Mouse (Mus musculus) neural tube, embryonic 15.5 days (tissue): ENCODE data around the gene Fam171a2. TPM values are rescaled to one million over a fixed set of nuclear protein-coding genes. Genes with fewer than 3 reads are reported as not detected.

Source experiments
- ATAC-seq: fragments of 200-750 bp; cut with Nextera tagmentation; 2 replicates; pipeline ENCODE4 v1.8.0; 2017; ENCODE audit warnings: mild to moderate bottlenecking, moderate TSS enrichment, moderate library complexity; ENCODE audit not compliant: low FRiP score
- H3K27ac ChIP-seq: fragments of 300-500 bp; sonication (generic); replicated peaks from 2 replicates; pipeline ENCODE4 v1.5.1; 2015; ENCODE audit warnings: mild to moderate bottlenecking, inconsistent platforms
- H3K27me3 ChIP-seq: fragments of 300-500 bp; sonication (generic); replicated peaks from 2 replicates; pipeline ENCODE4 v1.6.1; 2015; ENCODE audit warnings: inconsistent platforms
- H3K36me3 ChIP-seq: fragments of 300-500 bp; sonication (generic); 2 replicates; pipeline ENCODE4 v1.6.1; 2015; ENCODE audit warnings: inconsistent platforms
- H3K4me1 ChIP-seq: fragments of 300-500 bp; sonication (generic); 2 replicates; pipeline ENCODE4 v1.6.1; 2015; ENCODE audit warnings: inconsistent platforms
- H3K4me2 ChIP-seq: fragments of 300-500 bp; sonication (generic); 2 replicates; pipeline ENCODE4 v1.6.1; 2015; ENCODE audit warnings: inconsistent platforms, mild to moderate bottlenecking, moderate library complexity
- H3K4me3 ChIP-seq: fragments of 300-500 bp; sonication (generic); replicated peaks from 2 replicates; pipeline ENCODE4 v1.5.1; 2015; ENCODE audit warnings: mild to moderate bottlenecking, inconsistent platforms
- H3K9ac ChIP-seq: fragments of 300-500 bp; sonication (generic); replicated peaks from 2 replicates; pipeline ENCODE4 v1.6.1; 2015; ENCODE audit warnings: mild to moderate bottlenecking, inconsistent platforms
- H3K9me3 ChIP-seq: fragments of 300-500 bp; sonication (generic); replicated peaks from 2 replicates; pipeline ENCODE4 v1.6.1; 2016; ENCODE audit warnings: inconsistent platforms
- WGBS: fragments of 180-500 bp; shearing (Covaris S2); methylation state at CpG from one replicate; pipeline ENCODE4 v1.1.7; 2015; ENCODE audit warnings: mixed read lengths; 5-methylcytosine and 5-hydroxymethylcytosine counted together
- polyA plus RNA-seq: library from polyadenylated mRNA; unstranded; fragments of >200 nt; fragmentation: Nextera tagmentation; extraction: Ambion mirVana; gene quantifications from 2 replicates; pipeline ENCODE4 v1.2.1, GENCODE M21; 2015

Gene Fam171a2
- polyA plus RNA-seq, 1 experiment from 2014 or later, result 28.3 TPM

DNA sequence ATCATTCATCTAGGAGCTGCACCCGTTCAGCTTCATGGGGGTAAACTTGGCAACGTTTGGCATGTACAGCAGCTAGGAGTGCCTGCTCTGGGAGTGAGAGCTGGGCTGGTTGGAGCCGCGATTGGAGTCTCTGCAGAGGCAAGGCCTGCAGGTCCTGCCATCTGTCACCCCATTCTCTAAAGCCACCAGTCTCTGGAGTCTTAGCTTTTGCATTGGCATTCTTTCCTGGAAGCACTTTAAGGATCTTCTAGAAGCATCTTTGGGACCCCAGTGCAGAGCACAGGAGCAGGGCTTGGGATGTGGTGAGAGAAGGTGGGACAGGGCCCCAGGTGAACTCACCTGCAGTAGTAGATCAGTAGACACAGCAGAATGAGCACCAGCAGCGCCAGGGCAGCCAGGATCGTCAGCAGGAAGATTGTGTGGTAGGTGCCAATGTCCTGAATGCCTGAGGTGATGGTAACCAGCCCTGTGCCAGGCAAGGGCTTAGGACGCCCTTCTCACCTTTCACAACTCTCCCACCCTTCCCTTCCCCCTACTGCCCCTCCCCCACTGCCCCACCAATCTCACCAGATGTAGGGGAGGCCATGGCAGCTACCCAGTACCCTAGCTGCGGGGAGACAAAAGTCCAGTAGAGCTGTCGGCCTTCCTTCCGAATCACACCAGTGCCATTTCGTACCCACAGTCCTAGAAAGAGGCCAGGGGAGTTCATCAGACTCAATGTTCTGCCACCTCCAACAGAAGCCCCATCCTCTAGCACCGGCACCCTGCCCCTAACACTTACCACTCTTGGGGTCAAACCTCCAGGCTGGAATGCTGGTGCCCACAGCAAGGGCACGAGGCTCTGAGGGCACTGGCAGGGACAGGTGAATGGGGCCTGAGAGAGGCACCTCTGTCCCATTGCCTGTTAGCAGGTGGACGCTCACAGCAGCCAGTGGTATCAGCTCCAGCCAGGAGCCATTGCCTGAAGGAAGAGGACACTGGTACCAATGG, 8.1 kb downstream of the Fam171a2 start:
- Histone ChIP-seq H3K36me3 (peaks cover 77% of the 10 kb centered on the region), H3K27me3 (no peaks in the 10 kb centered on the region), H3K4me3 (no peak overlapping the region), H3K9ac (no peak overlapping the region), H3K4me2 (no peak overlapping the region), H3K27ac (no peak overlapping the region), H3K4me1 (peaks cover 40% of the 10 kb centered on the region), H3K9me3 (no peaks in the 10 kb centered on the region)
- ATAC-seq, result no peak
- WGBS, result 73% methylated on average over 14 of the region's 14 CpGs

DNA sequence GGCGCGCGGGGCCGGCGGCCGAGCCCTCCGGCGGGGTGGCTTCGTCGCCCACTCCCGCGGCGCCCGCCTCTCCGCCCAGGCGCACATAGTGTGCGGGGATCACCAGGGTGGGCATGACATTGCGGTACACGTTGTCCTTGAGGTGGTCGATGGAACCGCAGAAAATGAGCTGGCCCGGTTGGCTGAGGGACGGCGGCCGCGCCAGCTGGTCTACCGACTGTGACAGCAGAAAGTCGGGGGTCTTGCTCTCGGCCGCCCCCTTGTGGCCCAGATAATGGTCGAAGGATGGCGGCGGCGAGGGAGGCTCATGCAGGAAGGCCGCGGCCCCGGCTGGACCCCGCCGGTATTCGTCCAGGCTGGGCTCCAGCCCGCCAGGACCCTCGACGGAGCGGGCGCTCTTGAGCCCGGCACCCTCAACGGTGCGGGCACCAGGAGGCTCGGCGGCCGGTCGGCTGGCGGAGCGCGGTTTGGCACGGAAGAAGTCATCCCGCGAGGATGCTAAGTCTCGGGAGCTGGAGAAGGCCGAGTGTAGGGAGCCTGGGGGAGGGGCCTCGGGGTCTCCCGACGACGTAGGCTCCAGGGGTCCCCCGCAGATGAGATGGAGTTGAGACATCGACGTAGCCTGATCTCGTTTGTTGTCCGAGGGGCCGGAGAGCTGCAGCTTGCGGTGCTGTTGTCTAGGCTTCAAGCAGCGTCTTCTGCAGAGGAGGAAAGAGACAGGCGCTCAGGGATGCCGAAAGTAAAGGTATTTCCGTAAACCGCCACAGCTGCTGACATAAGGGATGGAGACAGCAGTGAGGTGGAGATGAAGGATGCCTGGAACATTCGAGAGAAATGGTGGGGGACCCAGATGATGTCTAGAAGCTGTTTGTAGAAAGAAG, 9.0 kb downstream of the Fam171a2 start:
- Histone ChIP-seq H3K9ac (peak overlapping the region; percentile 43; the same call in 1 of the 2 replicates), H3K4me2 (peak overlapping the region; percentile 57), H3K27me3 (no peaks in the 10 kb centered on the region), H3K27ac (peak overlapping the region; percentile 38), H3K4me3 (peak overlapping the region; percentile 33), H3K4me1 (peaks cover 40% of the 10 kb centered on the region), H3K36me3 (peaks cover 76% of the 10 kb centered on the region), H3K9me3 (no peaks in the 10 kb centered on the region)
- 10% methylated on average over 77 of the region's 77 CpGs for WGBS
- ATAC-seq, result 0 out of 2 replicates have a peak, but pooled peaks have one; percentile 9

DNA sequence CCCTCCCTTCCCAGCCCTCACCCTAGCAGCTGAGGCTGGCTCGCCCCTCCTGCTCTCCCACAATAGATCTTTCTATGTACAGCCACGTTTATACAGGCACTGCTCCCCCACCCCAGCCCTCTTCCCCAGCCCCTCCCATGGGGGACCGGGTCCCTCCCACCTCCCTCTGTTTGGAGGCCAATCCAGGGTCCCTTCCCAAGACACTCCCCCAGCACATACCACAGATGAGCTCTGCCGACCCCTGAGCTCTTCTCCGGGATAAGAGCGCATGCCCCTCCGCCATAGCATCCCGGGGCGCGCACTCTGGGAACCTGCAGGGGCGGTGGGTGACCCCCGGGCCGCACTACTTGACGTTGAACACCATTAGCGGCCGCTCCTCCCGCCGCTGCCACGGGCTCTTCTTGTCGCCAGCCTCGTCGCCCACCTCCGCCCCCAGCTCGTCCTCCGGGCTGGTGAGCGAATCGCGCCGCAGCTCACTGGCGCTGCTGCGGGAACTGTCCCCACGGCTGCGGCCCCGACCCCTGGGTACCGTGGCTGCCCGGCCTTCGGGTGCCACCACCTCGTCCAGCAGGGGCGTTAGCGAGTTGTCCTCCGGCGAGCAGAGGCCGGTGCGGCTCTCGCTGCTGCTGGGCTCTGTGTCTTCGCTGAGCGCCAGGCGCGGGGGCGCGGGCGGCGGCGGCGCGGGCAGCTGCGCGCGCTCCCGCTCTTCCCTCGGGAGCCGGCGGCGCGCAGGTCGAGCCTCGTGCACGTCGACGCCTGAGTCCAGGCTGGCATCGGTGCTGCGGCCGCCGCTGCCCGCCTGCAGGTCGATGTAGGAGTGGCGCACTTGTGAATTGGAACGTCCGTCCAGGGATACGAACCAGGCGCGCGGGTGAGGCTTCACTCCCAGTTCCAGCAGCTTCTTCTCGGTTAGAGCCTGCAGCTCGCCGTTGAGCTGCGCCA, 10.1 kb downstream of the Fam171a2 start:
- no peaks in the 10 kb centered on the region for H3K27me3 ChIP-seq
- peak overlapping the region; percentile 33 for H3K4me3 ChIP-seq
- H3K27ac ChIP-seq, result peak overlapping the region; percentile 38; the same call in 1 of the 2 replicates
- H3K36me3 ChIP-seq, result peaks cover 72% of the 10 kb centered on the region
- peak overlapping the region; percentile 57 for H3K4me2 ChIP-seq
- peak; percentile 15; the same call in 1 of the 2 replicates for ATAC-seq
- 4% methylated on average over 81 of the region's 87 CpGs for WGBS
- H3K4me1 ChIP-seq, result peaks cover 47% of the 10 kb centered on the region
- H3K9me3 ChIP-seq, result no peaks in the 10 kb centered on the region
- peak overlapping the region; percentile 43 for H3K9ac ChIP-seq

DNA sequence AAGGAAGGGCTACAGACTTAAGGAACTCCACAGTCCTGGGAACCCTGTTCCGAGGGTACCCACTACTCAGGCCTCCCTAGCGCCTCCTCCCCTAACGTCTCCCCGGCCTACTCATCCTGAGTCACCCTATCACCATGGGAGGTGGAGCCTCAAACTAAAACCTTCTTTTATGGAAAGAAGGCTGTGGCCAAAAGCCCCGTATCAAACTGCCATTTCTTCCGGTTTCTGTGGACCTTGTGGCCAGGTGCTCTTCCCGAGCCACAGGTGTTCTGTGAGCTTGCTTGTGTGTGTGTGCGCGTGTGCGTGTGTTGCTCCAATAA, 11.1 kb downstream of the Fam171a2 start:
- 89% methylated on average over 10 of the region's 10 CpGs for WGBS
- Histone ChIP-seq H3K9ac (no peak overlapping the region), H3K36me3 (peaks cover 65% of the 10 kb centered on the region), H3K9me3 (no peaks in the 10 kb centered on the region), H3K4me2 (no peak overlapping the region), H3K4me3 (no peak overlapping the region), H3K27ac (no peak overlapping the region), H3K27me3 (no peaks in the 10 kb centered on the region), H3K4me1 (peaks cover 55% of the 10 kb centered on the region)
- no peak for ATAC-seq

DNA sequence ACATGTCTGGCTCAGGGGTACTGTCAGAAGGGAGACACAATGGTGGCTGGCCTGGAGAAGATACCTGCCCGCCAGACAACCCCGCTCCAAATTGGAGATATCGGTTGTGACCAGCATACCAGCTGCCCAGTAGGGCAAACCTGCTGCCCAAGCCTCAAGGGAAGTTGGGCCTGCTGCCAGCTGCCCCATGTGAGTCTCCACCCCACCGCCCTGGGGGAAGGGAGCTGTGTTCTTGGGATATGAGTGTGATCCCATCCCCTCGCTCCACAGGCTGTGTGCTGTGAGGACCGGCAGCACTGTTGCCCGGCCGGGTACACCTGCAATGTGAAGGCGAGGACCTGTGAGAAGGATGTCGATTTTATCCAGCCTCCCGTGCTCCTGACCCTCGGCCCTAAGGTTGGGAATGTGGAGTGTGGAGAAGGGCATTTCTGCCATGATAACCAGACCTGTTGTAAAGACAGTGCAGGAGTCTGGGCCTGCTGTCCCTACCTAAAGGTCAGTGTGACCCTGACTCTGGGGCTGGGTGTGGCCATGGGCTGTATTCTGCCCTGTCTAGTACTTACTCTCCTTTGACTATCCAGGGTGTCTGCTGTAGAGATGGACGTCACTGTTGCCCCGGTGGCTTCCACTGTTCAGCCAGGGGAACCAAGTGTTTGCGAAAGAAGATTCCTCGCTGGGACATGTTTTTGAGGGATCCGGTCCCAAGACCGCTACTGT, 11.6 kb downstream of the Fam171a2 start:
- no peak overlapping the region for H3K27ac ChIP-seq
- peaks cover 59% of the 10 kb centered on the region for H3K36me3 ChIP-seq
- no peaks in the 10 kb centered on the region for H3K27me3 ChIP-seq
- H3K4me1 ChIP-seq, result peaks cover 60% of the 10 kb centered on the region
- H3K4me2 ChIP-seq, result no peak overlapping the region
- H3K9ac ChIP-seq, result no peak overlapping the region
- no peak for ATAC-seq
- H3K4me3 ChIP-seq, result no peak overlapping the region
- no peaks in the 10 kb centered on the region for H3K9me3 ChIP-seq
- WGBS, result 85% methylated on average over 18 of the region's 18 CpGs

DNA sequence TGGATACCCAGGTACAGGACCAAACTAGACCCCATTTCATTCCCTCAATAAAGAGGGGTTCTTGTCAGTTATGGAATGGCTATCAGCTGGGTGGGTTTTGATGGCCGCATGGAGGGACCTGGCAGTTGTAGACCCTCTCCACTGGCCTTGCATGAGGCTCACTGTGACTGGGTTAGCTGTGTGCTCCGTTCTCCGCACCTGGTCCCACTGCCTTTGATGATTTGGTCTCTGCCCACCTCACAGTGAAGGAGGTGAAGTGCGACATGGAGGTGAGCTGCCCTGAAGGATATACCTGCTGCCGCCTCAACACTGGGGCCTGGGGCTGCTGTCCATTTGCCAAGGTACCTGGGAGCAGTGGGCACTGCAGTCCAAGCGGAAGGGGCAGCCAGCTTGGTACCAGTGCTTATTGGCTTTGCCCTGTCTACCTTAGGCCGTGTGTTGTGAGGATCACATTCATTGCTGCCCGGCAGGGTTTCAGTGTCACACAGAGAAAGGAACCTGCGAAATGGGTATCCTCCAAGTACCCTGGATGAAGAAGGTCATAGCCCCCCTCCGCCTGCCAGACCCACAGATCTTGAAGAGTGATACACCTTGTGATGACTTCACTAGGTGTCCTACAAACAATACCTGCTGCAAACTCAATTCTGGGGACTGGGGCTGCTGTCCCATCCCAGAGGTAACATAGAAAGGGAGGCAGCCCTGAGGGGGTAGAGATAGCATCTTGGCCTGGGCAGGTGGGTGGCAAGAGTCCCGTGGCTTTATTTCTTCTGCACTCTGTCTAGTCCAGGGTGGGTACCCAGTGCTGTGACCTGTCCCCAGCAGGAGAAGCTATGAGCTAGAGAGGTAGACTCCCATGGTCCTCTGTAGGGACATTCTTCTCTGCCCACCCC, 12.4 kb downstream of the Fam171a2 start:
- WGBS, result 92% methylated on average over 11 of the region's 11 CpGs
- H3K4me3 ChIP-seq, result no peak overlapping the region
- no peak overlapping the region for H3K9ac ChIP-seq
- H3K36me3 ChIP-seq, result peaks cover 51% of the 10 kb centered on the region
- H3K4me2 ChIP-seq, result no peak overlapping the region
- no peaks in the 10 kb centered on the region for H3K9me3 ChIP-seq
- H3K27ac ChIP-seq, result no peak overlapping the region
- no peak for ATAC-seq
- no peaks in the 10 kb centered on the region for H3K27me3 ChIP-seq
- H3K4me1 ChIP-seq, result peaks cover 63% of the 10 kb centered on the region

DNA sequence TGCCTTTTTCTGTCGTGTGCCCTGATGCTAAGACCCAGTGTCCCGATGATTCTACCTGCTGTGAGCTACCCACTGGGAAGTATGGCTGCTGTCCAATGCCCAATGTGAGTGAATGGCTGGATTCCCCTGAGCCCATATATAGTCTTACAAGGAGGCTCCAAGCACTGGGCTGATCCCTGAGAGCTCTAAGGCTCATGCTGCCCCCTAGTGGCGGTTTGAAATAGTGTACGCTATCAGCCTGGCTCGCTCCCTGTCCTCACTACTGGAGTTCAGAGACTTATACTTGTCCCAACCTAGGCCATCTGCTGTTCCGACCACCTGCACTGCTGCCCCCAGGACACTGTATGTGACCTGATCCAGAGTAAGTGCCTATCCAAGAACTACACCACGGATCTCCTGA, 13.1 kb downstream of the Fam171a2 start:
- peak; percentile 22; the same call in 1 of the 2 replicates for ATAC-seq
- 5% methylated on average over 7 of the region's 7 CpGs for WGBS
- H3K36me3 ChIP-seq, result peaks cover 44% of the 10 kb centered on the region

DNA sequence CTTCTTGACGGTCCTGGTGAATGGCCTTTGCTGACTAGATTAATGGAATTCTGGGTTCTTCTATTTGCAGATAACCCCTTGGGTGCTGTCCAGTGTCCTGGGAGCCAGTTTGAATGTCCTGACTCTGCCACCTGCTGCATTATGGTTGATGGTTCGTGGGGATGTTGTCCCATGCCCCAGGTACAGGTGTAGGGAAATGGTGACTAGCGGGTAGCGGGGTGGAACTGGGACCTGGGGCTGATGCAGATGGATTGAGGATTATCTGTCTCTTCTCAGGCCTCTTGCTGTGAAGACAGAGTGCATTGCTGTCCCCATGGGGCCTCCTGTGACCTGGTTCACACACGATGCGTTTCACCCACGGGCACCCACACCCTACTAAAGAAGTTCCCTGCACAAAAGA, 13.6 kb downstream of the Fam171a2 start:
- Histone ChIP-seq H3K36me3 (peaks cover 39% of the 10 kb centered on the region), H3K27ac (0 out of 2 replicates have a peak overlapping the region, but pooled peaks have one; percentile 41), H3K9me3 (no peaks in the 10 kb centered on the region), H3K27me3 (no peaks in the 10 kb centered on the region), H3K4me1 (peaks cover 67% of the 10 kb centered on the region), H3K9ac (no peak overlapping the region), H3K4me2 (no peak overlapping the region), H3K4me3 (no peak overlapping the region)
- WGBS, result 86% methylated on average over 7 of the region's 7 CpGs
- no peak for ATAC-seq

More for the DNA sequence above, 13.1 kb downstream of the Fam171a2 start:
- no peak overlapping the region for H3K9ac ChIP-seq
- peaks cover 68% of the 10 kb centered on the region for H3K4me1 ChIP-seq
- no peaks in the 10 kb centered on the region for H3K27me3 ChIP-seq
- no peaks in the 10 kb centered on the region for H3K9me3 ChIP-seq
- H3K4me2 ChIP-seq, result no peak overlapping the region
- 0 out of 2 replicates have a peak overlapping the region, but pooled peaks have one; percentile 41 for H3K27ac ChIP-seq
- peak overlapping the region; percentile 8; the same call in 1 of the 2 replicates for H3K4me3 ChIP-seq

DNA sequence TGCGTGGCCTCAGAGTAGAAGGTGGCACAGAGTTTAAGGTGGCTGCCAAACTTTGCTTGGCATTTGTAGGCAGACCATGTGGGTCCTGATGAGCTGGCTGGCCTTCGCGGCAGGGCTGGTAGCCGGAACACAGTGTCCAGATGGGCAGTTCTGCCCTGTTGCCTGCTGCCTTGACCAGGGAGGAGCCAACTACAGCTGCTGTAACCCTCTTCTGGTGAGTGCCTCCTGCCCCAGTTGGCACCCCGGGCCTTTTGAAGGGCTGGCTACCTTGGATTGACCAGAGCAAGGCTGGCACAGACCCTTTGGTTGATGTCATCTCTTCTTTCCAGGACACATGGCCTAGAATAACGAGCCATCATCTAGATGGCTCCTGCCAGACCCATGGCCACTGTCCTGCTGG, 14.6 kb downstream of the Fam171a2 start:
- Histone ChIP-seq H3K9ac (no peak overlapping the region; the same call in 1 of the 2 replicates), H3K4me1 (peaks cover 58% of the 10 kb centered on the region), H3K36me3 (peaks cover 36% of the 10 kb centered on the region), H3K4me3 (no peak overlapping the region), H3K27ac (no peak overlapping the region), H3K27me3 (no peaks in the 10 kb centered on the region), H3K9me3 (no peaks in the 10 kb centered on the region), H3K4me2 (no peak overlapping the region)
- no peak for ATAC-seq
- 86% methylated on average over 6 of the region's 6 CpGs for WGBS
